Mouse (Mus musculus): ENCODE results near the gene Hoxa10. TPM values are rescaled to one million over a fixed set of nuclear protein-coding genes. Genes with fewer than 3 reads are reported as not detected.

Hoxa10 gene
- polyA plus RNA-seq, 1 experiment from 2014 or later: 0.31 TPM

- H3K4me1 ChIP-seq (replicated peaks): no peaks in the 10 kb centered on the region
- no peak overlapping the region for H3K4me2 ChIP-seq
- H3K27ac ChIP-seq (ENCODE audit: poor library complexity, severe bottlenecking): no peak overlapping the region
- H3K27me3 ChIP-seq (replicated peaks): peaks cover 100% of the 10 kb centered on the region
- no peak for ATAC-seq (ENCODE audit: insufficient number of reproducible peaks, low FRiP score)
- no peaks in the 10 kb centered on the region for H3K36me3 ChIP-seq
- no peak overlapping the region for H3K9ac ChIP-seq
- no peaks in the 10 kb centered on the region for H3K9me3 ChIP-seq (replicated peaks)
- H3K4me3 ChIP-seq: no peak overlapping the region
- 16% methylated on average over 10 of the region's 10 CpGs for WGBS
Observed at GRCm38 (mm10) chr6:52183311-52184080, 57.2 kb downstream of the Hoxa10 start.

- Histone ChIP-seq H3K9me3 (replicated peaks) (no peaks in the 10 kb centered on the region), H3K36me3 (no peaks in the 10 kb centered on the region), H3K27ac (ENCODE audit: poor library complexity, severe bottlenecking) (no peak overlapping the region), H3K4me1 (replicated peaks) (no peaks in the 10 kb centered on the region), H3K4me2 (no peak overlapping the region), H3K27me3 (replicated peaks) (peaks cover 100% of the 10 kb centered on the region), H3K4me3 (no peak overlapping the region), H3K9ac (no peak overlapping the region)
- no peak for ATAC-seq (ENCODE audit: insufficient number of reproducible peaks, low FRiP score)
- WGBS: 21% methylated on average over 1 of the region's 1 CpGs
Observed at GRCm38 (mm10) chr6:52182793-52183192, 57.9 kb downstream of the Hoxa10 start.

GRCm38 (mm10) chr6:52182030-52182429 lies 58.6 kb downstream of the Hoxa10 start:
- Histone ChIP-seq H3K9me3 (replicated peaks) (no peaks in the 10 kb centered on the region), H3K9ac (no peak overlapping the region), H3K4me2 (no peak overlapping the region), H3K4me3 (no peak overlapping the region), H3K27ac (ENCODE audit: poor library complexity, severe bottlenecking) (no peak overlapping the region), H3K4me1 (replicated peaks) (no peaks in the 10 kb centered on the region), H3K27me3 (replicated peaks) (peaks cover 100% of the 10 kb centered on the region), H3K36me3 (no peaks in the 10 kb centered on the region)
- WGBS: 28% methylated on average over 2 of the region's 2 CpGs
- no peak for ATAC-seq (ENCODE audit: insufficient number of reproducible peaks, low FRiP score)

MicroRNAs encoded within 50 kb of the gene (microRNA counts, 519-probe panel; counts per million panel counts)
- microRNA mmu-miR-196b: not detected

Small RNA genes lying within 50 kb of the gene (microRNA-seq; reads per million reads assigned to microRNA genes)
- 295 reads per million, percentile 66 among the genes with 10 or more reads in this experiment for gene Mir196b

Other genes starting within 250 kb of the Hoxa10 start
- gene Skap2, start 228.3 kb downstream of the Hoxa10 start, polyA plus RNA-seq (2016; fragmentation: Nextera tagmentation; extraction: Ambion mirVana): 12.2 and 13.9 TPM in 2 replicates
- 0.89 and 1.3 TPM in 2 replicates for gene Hoxa1, start 82.5 kb downstream of the Hoxa10 start, polyA plus RNA-seq (2016; fragmentation: Nextera tagmentation; extraction: Ambion mirVana)
- 0.98 and 1.2 TPM in 2 replicates for gene Hoxa2, start 76.0 kb downstream of the Hoxa10 start, polyA plus RNA-seq (2016; fragmentation: Nextera tagmentation; extraction: Ambion mirVana)
- 0.15 and 0.36 TPM in 2 replicates for gene 5730596B20Rik, start 63.4 kb downstream of the Hoxa10 start, polyA plus RNA-seq (2016; fragmentation: Nextera tagmentation; extraction: Ambion mirVana)
- 0.38 and 0.39 TPM in 2 replicates for gene Hoxa4, start 49.1 kb downstream of the Hoxa10 start, polyA plus RNA-seq (2016; fragmentation: Nextera tagmentation; extraction: Ambion mirVana)
- gene Hoxa5, start 36.3 kb downstream of the Hoxa10 start, polyA plus RNA-seq (2016; fragmentation: Nextera tagmentation; extraction: Ambion mirVana): 0.96 and 1.7 TPM in 2 replicates
- gene Hoxa6, start 32.1 kb downstream of the Hoxa10 start, polyA plus RNA-seq (2016; fragmentation: Nextera tagmentation; extraction: Ambion mirVana): not detected in 2 replicates
- 0.72 and 0.80 TPM in 2 replicates for gene Hoxa3, start 27.5 kb downstream of the Hoxa10 start, polyA plus RNA-seq (2016; fragmentation: Nextera tagmentation; extraction: Ambion mirVana)
- not detected in 2 replicates for gene Gm28308, start 27.5 kb downstream of the Hoxa10 start, polyA plus RNA-seq (2016; fragmentation: Nextera tagmentation; extraction: Ambion mirVana)
- gene Hoxa7, start 19.0 kb downstream of the Hoxa10 start, polyA plus RNA-seq (2016; fragmentation: Nextera tagmentation; extraction: Ambion mirVana): 0.44 TPM in 1 of 2 replicates, not detected in the other
- gene Hoxa9, start 9.8 kb downstream of the Hoxa10 start, polyA plus RNA-seq (2016; fragmentation: Nextera tagmentation; extraction: Ambion mirVana): 0.48 and 0.54 TPM in 2 replicates
- 0.09 TPM in 1 of 2 replicates, not detected in the other for gene Hoxa11, start 5.0 kb upstream of the Hoxa10 start, polyA plus RNA-seq (2016; fragmentation: Nextera tagmentation; extraction: Ambion mirVana)
- gene Hoxa13, start 20.0 kb upstream of the Hoxa10 start, polyA plus RNA-seq (2016; fragmentation: Nextera tagmentation; extraction: Ambion mirVana): 0.10 TPM in 1 of 2 replicates, not detected in the other
- gene Evx1, start 72.6 kb upstream of the Hoxa10 start, polyA plus RNA-seq (2016; fragmentation: Nextera tagmentation; extraction: Ambion mirVana): not detected in 2 replicates

Measured in heart, embryonic 12.5 days (tissue).